Mouse (Mus musculus) erythroblast, embryonic 14.5 days (primary cell): ENCODE data around the gene Osbpl9.

ENCODE experiments used
- GATA1 ChIP-seq: IDR thresholded peaks from 2 replicates; pipeline ENCODE4 v1.6.1; 2012; ENCODE audit warnings: low read length, inconsistent platforms, mixed read lengths
- TAL1 ChIP-seq: IDR thresholded peaks from 3 replicates; pipeline ENCODE4 v1.6.1; 2012; ENCODE audit warnings: low read length, inconsistent platforms, mixed read lengths

- TF ChIP-seq GATA1: no peak
- TF ChIP-seq TAL1: no peak
These were observed 182.8 kb downstream of the Osbpl9 start for GRCm38 (mm10) chr4:109019301-109019700.
